Mouse (Mus musculus) thymus, postnatal 36 days (tissue): ENCODE measurements around the gene Tril.

Experiments used
- DNase-seq, 2 experiments: peaks; one replicate each; pipeline ENCODE4 v3.0.0; 2022; ENCODE audit warnings: mixed read lengths in 2 of 2

The Tril gene

GRCm38 (mm10) chr6:53820486-53820985 lies at the start of gene Tril:
TSS of gene Tril (minus strand) at chr6:53820830.
- DNase-seq, result no peak

GRCm38 (mm10) chr6:53863011-53863410 lies 42.4 kb upstream of the Tril start:
- DNase-seq, result no peak

GRCm38 (mm10) chr6:53859106-53859505 lies 38.5 kb upstream of the Tril start:
- no peak for DNase-seq

- DNase-seq, result no peak
These were observed 37.2 kb upstream of the Tril start for GRCm38 (mm10) chr6:53857822-53858221.

- no peak for DNase-seq
These were observed 36.1 kb upstream of the Tril start for GRCm38 (mm10) chr6:53856775-53857174.

GRCm38 (mm10) chr6:53854971-53855856 lies 34.6 kb upstream of the Tril start:
- no peak for DNase-seq

- DNase-seq, result no peak
These were observed 33.6 kb upstream of the Tril start for GRCm38 (mm10) chr6:53854226-53854625.

- DNase-seq, result no peak
These were observed 32.9 kb upstream of the Tril start for GRCm38 (mm10) chr6:53853546-53853945.

GRCm38 (mm10) chr6:53844626-53845025 lies 24.0 kb upstream of the Tril start:
- DNase-seq, result no peak

GRCm38 (mm10) chr6:53825213-53825612 lies 4.6 kb upstream of the Tril start:
- no peak for DNase-seq

- no peak for DNase-seq
These were observed 441 bp upstream of the Tril start for GRCm38 (mm10) chr6:53821041-53821501.

GRCm38 (mm10) chr6:53819761-53820485 lies 707 bp downstream of the Tril start:
- no peak for DNase-seq

- DNase-seq, result no peak
These were observed 1.6 kb downstream of the Tril start for GRCm38 (mm10) chr6:53818732-53819661.

- DNase-seq, result no peak
These were observed 2.3 kb downstream of the Tril start for GRCm38 (mm10) chr6:53818264-53818731.

GRCm38 (mm10) chr6:53817763-53818174 lies 2.9 kb downstream of the Tril start:
- no peak for DNase-seq

- no peak for DNase-seq
These were observed 4.0 kb downstream of the Tril start for GRCm38 (mm10) chr6:53816661-53817060.

GRCm38 (mm10) chr6:53815691-53816090 lies 4.9 kb downstream of the Tril start:
- no peak for DNase-seq

- no peak for DNase-seq
These were observed 6.4 kb downstream of the Tril start for GRCm38 (mm10) chr6:53814214-53814613.

GRCm38 (mm10) chr6:53812242-53812641 lies 8.4 kb downstream of the Tril start:
- no peak for DNase-seq

GRCm38 (mm10) chr6:53808801-53809200 lies 11.8 kb downstream of the Tril start:
- DNase-seq, result no peak

GRCm38 (mm10) chr6:53807185-53807584 lies 13.4 kb downstream of the Tril start:
- no peak for DNase-seq

GRCm38 (mm10) chr6:53806591-53807023 lies 14.0 kb downstream of the Tril start:
- no peak for DNase-seq
